Mouse (Mus musculus) brain, embryonic 14.5 days (tissue): ENCODE measurements at regions not wholly inside any gene's neighbourhood (a gene's known extent, or its start where the extent isn't known, plus 50 kb on each side); places are given as distances from the start of the nearest gene placed in this dataset.

Experiments used
- DNase-seq: peaks from one replicate; pipeline ENCODE4 v3.0.0-alpha.2; 2011; ENCODE audit warnings: low read depth
- CTCF ChIP-seq: fragments of 200-500 bp; IDR thresholded peaks from 2 replicates; pipeline ENCODE4 v1.5.1; 2012; ENCODE audit warnings: inconsistent platforms, mild to moderate bottlenecking, moderate library complexity, borderline replicate concordance; ENCODE audit not compliant: insufficient read depth, insufficient read length; ENCODE audit errors: extremely low read depth
- POLR2A ChIP-seq: fragments of 200-500 bp; IDR thresholded peaks from 2 replicates; pipeline ENCODE4 v1.6.1; 2012; ENCODE audit warnings: mild to moderate bottlenecking, inconsistent platforms, borderline replicate concordance; ENCODE audit not compliant: poor library complexity, insufficient read depth, insufficient read length, severe bottlenecking; ENCODE audit errors: extremely low read depth

GRCm38 (mm10) chr7:73654193-73654871 is 85.8 kb upstream of the Fam174b start:
- TF ChIP-seq POLR2A = no peak
- TF ChIP-seq CTCF = peak; percentile 81; the same call in 1 of the 2 replicates
- peak; percentile 83 for DNase-seq

- DNase-seq = no peak
Observed at GRCm38 (mm10) chr7:73650909-73651308, 89.2 kb upstream of the Fam174b start.

GRCm38 (mm10) chr7:73648010-73648409 is 92.1 kb upstream of the Fam174b start:
- TF ChIP-seq CTCF (peak; percentile 80), POLR2A (no peak)
- peak; percentile 90 for DNase-seq

More at GRCm38 (mm10) chr7:73650909-73651308, 89.2 kb upstream of the Fam174b start:
- TF ChIP-seq POLR2A (no peak), CTCF (no peak)

- peak; percentile 96 for DNase-seq
- TF ChIP-seq POLR2A (no peak), CTCF (no peak)
Observed at GRCm38 (mm10) chr7:73647140-73647539, 93.0 kb upstream of the Fam174b start.

GRCm38 (mm10) chr7:73646711-73647110 is 93.4 kb upstream of the Fam174b start:
- DNase-seq = peak; percentile 91
- no peak for TF ChIP-seq CTCF

GRCm38 (mm10) chr7:73644362-73644904 is 95.7 kb upstream of the Fam174b start:
- TF ChIP-seq CTCF = no peak
- TF ChIP-seq POLR2A = no peak

GRCm38 (mm10) chr7:73643993-73644335 is 96.1 kb upstream of the Fam174b start:
- DNase-seq = no peak
- no peak for TF ChIP-seq POLR2A
- no peak for TF ChIP-seq CTCF

More at GRCm38 (mm10) chr7:73644362-73644904, 95.7 kb upstream of the Fam174b start:
- DNase-seq = peak; percentile 97

- DNase-seq = no peak
- no peak for TF ChIP-seq CTCF
- TF ChIP-seq POLR2A = no peak
Observed at GRCm38 (mm10) chr7:73643306-73643992, 96.7 kb upstream of the Fam174b start.

- no peak for DNase-seq
- TF ChIP-seq CTCF = no peak
- TF ChIP-seq POLR2A = no peak
Observed at GRCm38 (mm10) chr7:73640194-73640593, 98.6 kb upstream of the Chd2 start.

GRCm38 (mm10) chr7:73637810-73638125 is 96.1 kb upstream of the Chd2 start:
- TF ChIP-seq CTCF (no peak), POLR2A (no peak)
- DNase-seq = no peak

- DNase-seq = peak; percentile 98
Observed at GRCm38 (mm10) chr7:73637101-73637809, 95.6 kb upstream of the Chd2 start.

GRCm38 (mm10) chr7:73635422-73635821 is 93.8 kb upstream of the Chd2 start:
- DNase-seq = no peak

More at GRCm38 (mm10) chr7:73637101-73637809, 95.6 kb upstream of the Chd2 start:
- TF ChIP-seq CTCF (no peak), POLR2A (no peak)

GRCm38 (mm10) chr7:73630790-73631189 is 89.2 kb upstream of the Chd2 start:
- peak; percentile 91 for DNase-seq
- no peak for TF ChIP-seq POLR2A

More at GRCm38 (mm10) chr7:73635422-73635821, 93.8 kb upstream of the Chd2 start:
- TF ChIP-seq POLR2A = no peak
- TF ChIP-seq CTCF = no peak
